Mouse (Mus musculus): ENCODE measurements around the gene Miox. TPM values are rescaled to one million over a fixed set of nuclear protein-coding genes. Genes with fewer than 3 reads are reported as not detected.

Gene Miox
- not detected for total RNA-seq (2021)
- long read RNA-seq, experiment 1, result 0 reads
- long read RNA-seq, experiment 2, result 0 reads

- DNase-seq (ENCODE audit: low spot score in 2 of 2), result no peak
Observed at GRCm38 (mm10) chr15:89334271-89334670, at the start of gene Miox. Gene Miox (plus strand): TSS chr15:89334398.

- no peak for DNase-seq (ENCODE audit: low spot score in 2 of 2)
Observed at GRCm38 (mm10) chr15:89285004-89285403, 49.2 kb upstream of the Miox start.

GRCm38 (mm10) chr15:89285478-89285877, 48.7 kb upstream of the Miox start:
- DNase-seq (ENCODE audit: low spot score in 2 of 2), result no peak

GRCm38 (mm10) chr15:89286114-89286513, 48.1 kb upstream of the Miox start:
- no peak for DNase-seq (ENCODE audit: low spot score in 2 of 2)

- DNase-seq (ENCODE audit: low spot score in 2 of 2), result no peak
Observed at GRCm38 (mm10) chr15:89286582-89286981, 47.6 kb upstream of the Miox start.

GRCm38 (mm10) chr15:89288227-89288767, 45.9 kb upstream of the Miox start:
- DNase-seq (ENCODE audit: low spot score in 2 of 2), result no peak

GRCm38 (mm10) chr15:89289455-89289854, 44.7 kb upstream of the Miox start:
- DNase-seq (ENCODE audit: low spot score in 2 of 2), result no peak

- DNase-seq (ENCODE audit: low spot score in 2 of 2), result no peak
Observed at GRCm38 (mm10) chr15:89291521-89291920, 42.7 kb upstream of the Miox start.

- no peak for DNase-seq (ENCODE audit: low spot score in 2 of 2)
Observed at GRCm38 (mm10) chr15:89292795-89293194, 41.4 kb upstream of the Miox start.

- DNase-seq (ENCODE audit: low spot score in 2 of 2), result no peak
Observed at GRCm38 (mm10) chr15:89293778-89294177, 40.4 kb upstream of the Miox start.

GRCm38 (mm10) chr15:89295580-89296165, 38.5 kb upstream of the Miox start:
- no peak for DNase-seq (ENCODE audit: low spot score in 2 of 2)

GRCm38 (mm10) chr15:89296465-89296864, 37.7 kb upstream of the Miox start:
- DNase-seq (ENCODE audit: low spot score in 2 of 2), result peak in 1 of 2 experiments; percentile 46

- no peak for DNase-seq (ENCODE audit: low spot score in 2 of 2)
Observed at GRCm38 (mm10) chr15:89297695-89298094, 36.5 kb upstream of the Miox start.

GRCm38 (mm10) chr15:89300180-89300579, 34.0 kb upstream of the Miox start:
- no peak for DNase-seq (ENCODE audit: low spot score in 2 of 2)

- DNase-seq (ENCODE audit: low spot score in 2 of 2), result no peak
Observed at GRCm38 (mm10) chr15:89300600-89300999, 33.6 kb upstream of the Miox start.

GRCm38 (mm10) chr15:89305966-89306365, 28.2 kb upstream of the Miox start:
- DNase-seq (ENCODE audit: low spot score in 2 of 2), result no peak

- DNase-seq (ENCODE audit: low spot score in 2 of 2), result no peak
Observed at GRCm38 (mm10) chr15:89307461-89307860, 26.7 kb upstream of the Miox start.

GRCm38 (mm10) chr15:89308406-89309139, 25.6 kb upstream of the Miox start:
- DNase-seq (ENCODE audit: low spot score in 2 of 2), result no peak

- no peak for DNase-seq (ENCODE audit: low spot score in 2 of 2)
Observed at GRCm38 (mm10) chr15:89309962-89310498, 24.2 kb upstream of the Miox start.

- DNase-seq (ENCODE audit: low spot score in 2 of 2), result no peak
Observed at GRCm38 (mm10) chr15:89313359-89313758, 20.8 kb upstream of the Miox start.

- DNase-seq (ENCODE audit: low spot score in 2 of 2), result no peak
Observed at GRCm38 (mm10) chr15:89314107-89314506, 20.1 kb upstream of the Miox start.

- peak in 1 of 2 experiments; percentile 35 for DNase-seq (ENCODE audit: low spot score in 2 of 2)
Observed at GRCm38 (mm10) chr15:89314511-89315189, 19.5 kb upstream of the Miox start.

Measured in gastrocnemius, postnatal 4 days (tissue).